Mouse (Mus musculus) WW6 (cell line): ENCODE measurements around the gene Ptprg.

ENCODE experiments used
- DNase-seq: peaks from one replicate; pipeline ENCODE4 v3.0.0-alpha.2; 2013; ENCODE audit warnings: low read depth, low spot score

The Ptprg gene

DNA sequence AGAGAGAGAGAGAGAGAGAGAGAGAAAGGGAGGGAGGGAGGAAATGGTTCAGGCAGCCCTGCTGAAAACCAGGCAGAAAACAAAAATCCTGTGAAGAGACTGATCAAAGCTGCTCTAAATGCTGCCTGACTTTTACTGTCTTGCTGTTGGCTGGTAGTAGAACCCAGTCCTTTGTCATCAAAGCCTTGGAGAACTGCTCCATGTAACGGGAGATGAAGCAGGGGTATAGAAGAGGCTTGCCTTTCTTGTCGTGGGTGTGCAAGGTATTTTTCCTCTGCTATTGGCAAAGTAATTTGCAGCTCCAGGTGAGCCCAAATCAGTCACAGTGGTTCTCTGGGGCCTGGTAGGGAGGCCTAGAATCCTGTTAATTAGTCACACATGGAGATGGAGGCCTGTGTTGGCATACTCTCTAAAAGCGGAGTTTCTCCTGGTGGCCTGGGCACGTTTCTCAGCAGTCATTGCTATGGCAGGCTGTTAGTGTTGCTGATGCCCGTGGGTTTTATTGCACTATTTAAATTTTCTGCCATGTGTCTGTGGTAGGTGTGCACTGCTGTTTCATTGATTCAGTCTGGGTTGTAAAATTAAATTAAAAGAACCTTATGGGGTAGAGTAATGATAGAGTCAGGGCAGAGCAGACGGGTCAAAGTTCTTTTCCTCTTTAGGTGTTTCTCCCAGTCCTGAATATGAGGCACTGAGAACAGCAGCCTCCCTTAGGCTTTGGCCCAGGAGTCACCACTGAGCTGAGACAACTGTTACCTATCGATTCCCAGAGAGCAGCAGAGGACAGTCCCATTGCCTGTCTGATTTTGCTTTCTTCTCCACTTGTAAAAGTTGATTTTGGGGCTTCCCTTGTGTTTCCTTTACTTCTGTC lies 269.7 kb downstream of the Ptprg start:
- no peak for DNase-seq

DNA sequence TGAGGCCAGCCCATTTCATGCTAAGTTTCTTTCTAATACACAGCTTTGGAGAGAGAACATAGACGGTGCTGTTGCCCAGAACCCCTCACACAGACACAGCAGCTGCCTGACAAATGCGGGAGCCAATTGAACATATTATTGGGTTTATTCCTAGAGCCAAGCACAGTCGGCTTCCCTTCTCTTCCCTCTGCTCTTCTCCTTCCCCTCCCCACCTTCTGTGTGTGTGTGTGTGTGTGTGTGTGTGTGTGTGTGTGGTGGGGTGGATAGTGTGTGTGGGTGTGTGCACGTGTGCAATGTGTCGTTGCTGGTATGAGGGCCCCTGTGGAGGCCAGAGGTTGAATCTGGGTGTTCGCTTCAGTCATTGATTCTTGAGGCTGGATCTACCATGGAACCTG lies 270.4 kb downstream of the Ptprg start:
- no peak for DNase-seq

DNA sequence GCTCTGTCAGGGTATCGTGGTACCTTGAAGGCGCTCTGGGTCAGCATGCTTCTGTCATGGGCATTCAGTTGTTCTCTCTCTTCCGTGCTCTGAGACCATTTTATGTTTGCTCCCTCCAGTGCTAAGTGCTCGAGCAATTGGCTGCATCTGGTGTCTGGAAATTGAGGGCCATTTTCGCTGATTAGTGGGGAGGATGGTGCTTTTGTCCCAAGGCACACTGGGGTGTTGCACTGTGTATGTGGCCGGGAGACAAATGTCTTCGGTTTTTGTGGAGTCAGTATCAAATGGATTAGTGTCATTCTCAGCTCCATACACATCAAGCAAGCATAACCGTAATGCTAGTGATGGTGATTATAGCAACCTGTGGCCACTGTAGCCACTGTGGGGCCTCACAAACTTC lies 271.6 kb downstream of the Ptprg start:
- no peak for DNase-seq

DNA sequence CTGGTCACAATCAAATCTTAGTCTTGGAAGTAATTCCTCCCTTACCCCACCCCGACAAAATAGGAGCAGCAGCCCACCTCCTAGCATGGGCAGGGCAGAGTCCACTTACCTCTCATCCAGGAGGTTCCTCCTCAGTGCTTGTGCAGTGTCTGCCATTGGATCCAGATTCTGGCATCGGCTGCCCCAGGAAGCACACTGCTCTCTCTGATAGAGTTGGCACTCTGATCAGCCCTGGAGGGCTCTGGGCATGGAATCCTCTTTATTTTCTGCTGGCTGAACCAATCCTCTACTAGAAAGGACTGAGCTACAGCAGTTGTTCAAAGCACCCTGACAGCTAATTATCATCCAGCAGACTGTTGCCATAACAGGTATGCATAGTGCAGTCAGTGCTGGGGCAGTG lies 272.2 kb downstream of the Ptprg start:
- no peak for DNase-seq

DNA sequence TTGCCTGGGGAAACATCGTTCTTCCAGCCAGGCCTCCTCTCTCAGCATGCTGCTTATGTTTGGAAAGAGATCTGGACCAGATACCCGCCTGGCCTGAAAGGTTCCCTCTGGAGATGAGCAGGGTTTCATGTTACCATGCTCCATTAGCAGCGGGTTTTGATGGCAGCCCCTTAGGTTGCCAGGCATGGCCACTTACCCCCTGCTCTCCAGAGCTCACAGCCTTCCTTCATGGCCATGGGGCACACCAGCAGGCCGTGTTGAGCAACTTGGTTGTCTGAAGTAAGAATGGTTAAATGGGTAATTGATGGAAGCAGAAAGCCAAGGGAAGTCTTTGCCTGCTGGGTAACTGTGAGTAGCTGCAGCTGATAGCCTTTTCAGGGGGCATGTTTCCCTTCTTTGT lies 274.8 kb downstream of the Ptprg start:
- no peak for DNase-seq

DNA sequence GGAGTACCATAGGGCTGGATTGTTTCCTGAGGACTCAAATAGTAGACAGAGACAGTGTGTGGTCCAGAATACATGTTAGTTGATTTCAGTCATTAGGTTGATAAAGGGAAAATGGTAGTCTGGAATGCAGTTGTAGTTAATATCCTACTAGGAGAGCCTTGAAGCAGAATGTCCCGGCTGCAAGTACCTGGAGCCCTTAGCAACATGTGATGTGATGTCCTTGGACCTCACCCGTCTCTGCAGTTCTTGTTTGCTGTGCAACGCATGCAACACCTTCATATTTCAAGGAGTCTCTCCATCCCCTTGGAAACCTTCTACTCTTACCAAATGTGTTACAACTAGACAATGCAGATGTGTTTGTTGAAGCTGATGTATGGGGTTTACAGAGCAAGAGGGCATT lies 280.3 kb downstream of the Ptprg start:
- no peak for DNase-seq

DNA sequence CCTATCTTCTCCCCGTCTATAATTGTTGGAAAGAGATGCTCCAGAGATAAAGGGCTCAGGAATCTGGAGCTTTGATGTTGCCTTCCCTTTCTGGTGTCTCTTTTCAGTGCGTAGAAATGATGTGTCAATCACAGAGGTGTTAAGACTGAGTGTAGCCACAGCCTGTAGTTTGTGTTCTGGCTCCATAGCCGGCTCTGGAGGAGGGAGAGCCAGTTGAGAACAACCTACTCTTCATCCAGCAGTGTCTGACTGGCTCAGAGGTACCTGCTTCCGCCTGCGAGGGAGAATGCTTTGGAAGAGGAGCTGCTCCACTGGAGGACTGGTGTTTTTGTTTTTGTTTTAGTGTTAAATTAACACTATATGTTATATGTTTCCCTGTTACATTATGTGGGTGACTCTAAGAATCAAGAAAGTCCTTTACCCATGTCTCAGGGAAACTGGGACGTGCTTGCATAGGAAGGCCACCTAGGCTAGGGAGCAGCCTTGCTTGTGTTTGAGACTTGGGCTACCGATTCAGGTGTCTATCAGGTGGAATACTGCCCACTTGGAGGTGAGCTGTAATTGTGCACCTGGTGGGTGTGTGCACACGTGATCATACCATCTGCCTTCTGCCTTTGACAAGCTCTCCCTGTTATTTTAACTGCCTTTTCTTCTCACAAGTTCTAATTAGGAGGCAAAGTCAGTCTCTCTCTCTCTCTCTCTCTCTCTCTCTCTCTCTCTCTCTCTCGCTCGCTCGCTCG lies 282.5 kb downstream of the Ptprg start:
- no peak for DNase-seq

DNA sequence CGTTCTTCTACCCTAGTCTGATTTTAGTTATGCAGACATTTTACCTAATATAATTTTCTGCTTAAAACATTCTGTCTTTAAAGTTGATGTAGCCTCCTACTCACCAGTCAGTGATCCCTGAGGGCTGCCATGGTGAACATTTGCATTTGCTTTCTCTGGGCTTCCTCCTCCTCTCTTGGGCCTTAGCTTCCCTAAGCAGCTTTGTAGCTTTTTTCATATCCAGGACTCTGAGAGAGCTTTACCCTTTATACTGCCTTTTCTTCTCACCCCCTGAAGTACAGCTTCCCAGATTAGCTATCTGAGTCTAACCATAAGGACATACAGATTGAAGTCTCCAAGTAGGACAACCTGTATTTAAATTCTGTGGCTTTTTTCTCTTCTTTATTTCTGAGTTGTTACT lies 284.4 kb downstream of the Ptprg start:
- DNase-seq, result no peak

DNA sequence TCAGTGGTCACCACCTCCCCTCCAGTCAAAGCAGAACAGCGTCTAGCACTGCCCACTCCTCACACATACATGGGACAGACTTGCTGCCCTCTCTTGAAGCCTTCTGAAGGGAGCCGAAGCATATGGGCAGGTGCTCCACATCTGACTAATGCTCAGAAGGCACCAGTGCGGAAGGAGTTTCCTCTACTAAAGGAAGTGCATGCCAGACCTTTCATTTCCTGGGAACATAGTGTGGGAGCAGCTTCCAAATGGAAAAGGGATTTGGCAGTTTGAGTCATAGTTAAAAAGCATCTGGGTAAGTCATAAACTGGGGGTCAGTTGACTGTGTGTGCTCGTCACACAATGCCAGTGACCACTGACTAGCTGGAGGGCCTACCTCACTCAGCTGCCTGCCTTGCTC lies 288.3 kb downstream of the Ptprg start:
- no peak for DNase-seq

DNA sequence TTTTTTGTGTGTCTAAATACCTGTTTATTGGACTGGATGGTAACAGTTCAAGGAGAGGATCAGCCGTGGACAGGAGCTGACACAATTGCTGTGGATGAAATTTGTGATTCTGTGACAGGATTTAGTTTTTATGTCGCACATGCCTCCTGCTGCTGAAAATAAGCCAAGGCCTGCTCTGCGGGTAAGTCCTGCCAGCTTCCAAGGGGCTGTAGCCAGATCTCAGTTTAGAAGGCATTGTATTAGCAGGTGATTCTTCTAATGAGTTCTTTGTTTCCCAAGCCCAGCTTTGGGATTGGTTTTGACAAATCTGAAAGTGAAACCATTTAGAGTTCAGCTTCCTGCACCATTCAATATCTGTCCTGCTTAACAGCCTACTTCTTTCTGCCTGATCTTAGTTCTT lies 299.6 kb downstream of the Ptprg start:
- no peak for DNase-seq

DNA sequence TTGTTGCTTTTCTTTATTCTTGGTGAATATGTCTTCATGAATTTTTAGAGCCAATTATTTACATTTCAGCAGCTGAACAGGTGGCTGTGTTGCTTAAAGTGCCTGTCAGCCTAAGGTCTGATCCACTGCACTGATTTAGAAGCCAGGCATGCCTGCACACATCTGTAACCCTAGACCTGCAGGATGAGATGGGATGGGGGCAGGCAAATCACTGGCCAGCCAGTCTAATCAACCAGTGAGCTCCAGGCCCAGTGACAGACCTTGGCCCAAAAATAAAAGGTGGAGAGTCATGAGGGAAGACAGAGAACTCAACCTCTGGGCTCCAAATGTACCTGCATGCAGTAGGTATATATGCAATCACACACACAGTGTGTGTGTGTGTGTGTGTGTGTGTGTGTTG lies 302.2 kb downstream of the Ptprg start:
- no peak for DNase-seq

DNA sequence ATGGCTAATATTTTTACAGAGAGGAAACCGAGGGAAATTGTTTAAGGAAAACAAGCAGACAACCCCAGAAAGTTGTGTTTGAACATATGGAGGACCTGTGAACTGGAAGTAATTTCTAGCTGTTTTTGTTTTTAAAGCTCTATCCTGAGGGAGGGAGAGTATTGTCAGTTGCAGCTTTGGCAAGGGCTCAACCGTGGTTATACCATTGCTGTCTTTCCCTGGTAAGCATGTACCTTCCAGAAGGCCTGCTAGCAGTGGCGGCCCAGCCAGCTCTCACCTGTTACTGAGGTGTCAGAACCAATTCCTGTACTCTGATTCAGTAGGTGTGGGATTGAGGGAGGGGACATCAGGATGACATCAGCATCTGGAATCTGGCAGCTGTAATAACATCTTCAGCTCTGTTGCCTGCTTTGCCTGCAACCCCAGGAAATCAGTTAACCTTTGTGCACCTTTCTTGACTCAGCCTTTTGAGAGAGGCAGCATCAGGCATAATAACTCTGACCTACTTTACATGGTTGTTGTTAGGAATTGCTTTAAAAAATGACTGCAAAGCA lies 304.7 kb downstream of the Ptprg start:
- DNase-seq, result no peak

DNA sequence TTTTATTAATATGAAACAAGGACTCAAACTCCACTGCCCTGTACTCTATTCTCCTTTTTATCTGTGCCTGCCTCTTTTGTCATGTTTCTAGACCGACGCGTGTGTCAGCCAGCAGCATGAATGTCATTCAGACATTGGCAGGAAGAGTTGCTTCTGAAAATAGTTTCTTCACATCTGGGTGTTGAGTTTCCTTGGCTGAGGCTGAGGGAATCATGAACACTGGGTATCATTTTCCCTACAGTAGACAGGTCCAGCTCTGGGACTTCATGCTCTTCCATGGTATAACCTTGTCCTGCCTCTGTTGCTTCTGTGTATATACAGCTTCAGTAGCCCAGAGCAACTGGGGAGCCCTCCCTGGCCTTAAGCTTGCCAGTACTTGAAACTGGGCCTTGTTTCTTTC lies 310.0 kb downstream of the Ptprg start:
- DNase-seq, result no peak

DNA sequence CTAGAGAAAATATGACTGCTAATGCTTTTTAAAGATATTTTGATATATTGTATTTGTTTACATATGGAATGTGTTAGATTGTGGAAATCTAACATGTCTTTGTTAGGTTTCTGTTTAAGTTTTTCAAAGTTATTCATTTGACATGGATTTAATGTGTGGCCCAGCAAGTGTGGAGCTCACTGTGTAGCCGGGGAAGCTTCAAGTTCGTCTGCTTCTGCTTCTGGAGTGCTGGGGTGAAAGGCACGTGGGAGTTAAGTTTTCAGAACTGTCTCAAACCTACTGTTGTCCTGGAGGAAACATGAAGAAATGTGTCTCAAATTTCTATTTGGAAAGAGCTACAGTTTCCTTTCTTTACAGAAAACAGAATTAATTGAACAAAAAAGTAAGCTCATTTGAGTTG lies 311.5 kb downstream of the Ptprg start:
- DNase-seq, result no peak

DNA sequence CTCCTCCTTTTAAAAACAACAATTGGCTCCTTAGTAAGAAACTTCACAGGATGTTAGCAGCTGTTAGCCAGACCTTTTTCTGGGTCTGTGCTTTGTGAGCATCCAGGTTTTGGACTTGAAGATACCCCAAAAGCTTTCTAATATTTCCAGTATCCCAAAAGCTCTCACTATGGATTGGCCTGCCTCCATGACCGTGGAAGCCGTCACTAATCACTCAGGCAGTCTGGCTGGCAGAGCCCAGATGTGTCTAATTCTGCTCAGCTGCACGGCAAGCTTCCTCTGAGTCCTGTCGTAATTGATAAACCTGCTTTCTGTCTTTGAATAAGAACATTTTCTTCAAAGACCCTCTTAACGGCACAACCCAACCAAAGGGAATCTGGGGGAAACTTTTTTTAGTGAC lies 312.0 kb downstream of the Ptprg start:
- no peak for DNase-seq

DNA sequence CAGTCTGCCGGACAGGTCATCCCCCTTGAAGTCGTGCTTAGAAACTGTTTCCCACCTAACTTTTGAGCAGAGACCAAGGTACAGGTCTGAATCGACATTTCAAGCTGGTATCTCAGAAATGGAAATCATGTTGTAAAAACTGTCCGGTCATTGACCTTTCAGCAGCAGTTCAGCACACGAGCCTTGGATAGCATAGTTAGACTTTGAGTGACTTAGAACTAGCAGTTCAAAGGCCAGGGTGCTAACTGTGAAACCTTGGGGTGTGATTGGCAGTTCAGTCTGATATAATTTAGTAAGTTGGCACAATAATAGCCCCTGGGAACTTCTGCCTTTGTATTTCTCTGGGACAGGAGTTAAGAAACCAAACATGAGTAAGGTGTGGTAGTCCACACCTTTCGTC lies 312.5 kb downstream of the Ptprg start:
- DNase-seq, result no peak

DNA sequence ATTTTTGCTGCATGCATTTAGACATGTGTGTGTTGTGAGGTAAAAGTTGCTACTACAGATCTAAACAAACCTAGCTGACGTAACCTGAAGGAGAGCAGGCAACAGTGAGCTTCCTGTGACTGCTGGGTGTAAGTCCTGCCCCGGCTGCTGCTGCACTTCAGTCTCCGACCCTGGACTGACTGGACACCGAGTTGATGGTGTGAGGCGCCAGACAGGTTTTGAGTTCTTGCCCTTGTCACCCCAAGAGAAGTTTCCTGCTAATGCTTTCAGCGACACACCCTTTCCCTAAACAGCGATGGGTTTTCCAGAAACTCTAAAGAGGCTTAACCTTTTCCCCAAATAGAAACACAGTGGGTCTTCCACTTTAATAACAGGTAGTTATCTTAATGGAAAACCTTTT lies 313.1 kb downstream of the Ptprg start:
- DNase-seq, result no peak

DNA sequence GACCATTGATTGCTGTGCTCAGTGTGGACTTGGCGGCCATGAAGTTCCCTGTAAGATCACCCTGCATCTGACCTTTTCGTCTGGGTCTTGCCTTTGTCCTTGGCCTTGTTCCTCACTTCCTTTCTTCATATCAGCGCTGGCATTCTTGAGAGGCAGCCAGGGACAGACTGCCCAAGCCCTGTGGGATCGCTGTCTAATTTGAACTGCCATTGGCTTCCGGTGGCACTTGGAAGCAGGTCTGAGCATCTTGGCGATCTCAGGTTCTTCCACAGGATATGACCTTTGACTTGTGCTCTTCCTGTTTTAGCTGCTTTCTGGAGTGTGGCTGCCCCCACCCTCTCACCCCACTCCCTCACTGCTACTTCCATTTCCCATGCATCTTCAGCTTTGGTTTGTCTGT lies 315.3 kb downstream of the Ptprg start:
- no peak for DNase-seq

DNA sequence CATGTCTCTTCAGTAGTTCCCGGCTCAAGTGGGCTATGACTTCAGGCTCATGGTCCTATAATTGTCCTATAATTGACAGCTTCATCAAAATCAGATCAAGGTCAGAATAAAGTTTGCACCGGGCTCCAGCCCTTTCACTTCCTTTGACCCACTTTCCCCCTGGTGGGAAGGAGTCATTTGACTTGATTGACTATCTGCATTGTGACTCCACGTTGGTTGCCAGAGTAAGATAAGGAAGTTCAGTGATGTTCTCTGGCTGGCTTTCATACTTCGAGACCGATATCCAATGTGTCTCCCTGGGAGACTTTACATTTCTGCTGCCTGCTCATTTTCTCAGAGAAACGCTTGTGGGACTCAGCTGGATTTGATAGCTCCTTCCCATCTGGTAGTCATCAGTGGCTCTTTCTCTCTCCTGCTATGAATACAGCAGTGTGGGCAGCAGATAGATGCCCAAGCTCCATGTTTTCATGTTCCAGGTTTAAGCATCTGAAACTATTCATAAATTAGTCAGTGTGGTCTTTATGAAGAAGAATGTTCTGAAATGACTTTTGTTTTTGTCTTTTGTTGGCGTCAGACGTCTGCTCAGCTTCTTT lies 318.5 kb downstream of the Ptprg start:
- DNase-seq, result no peak

DNA sequence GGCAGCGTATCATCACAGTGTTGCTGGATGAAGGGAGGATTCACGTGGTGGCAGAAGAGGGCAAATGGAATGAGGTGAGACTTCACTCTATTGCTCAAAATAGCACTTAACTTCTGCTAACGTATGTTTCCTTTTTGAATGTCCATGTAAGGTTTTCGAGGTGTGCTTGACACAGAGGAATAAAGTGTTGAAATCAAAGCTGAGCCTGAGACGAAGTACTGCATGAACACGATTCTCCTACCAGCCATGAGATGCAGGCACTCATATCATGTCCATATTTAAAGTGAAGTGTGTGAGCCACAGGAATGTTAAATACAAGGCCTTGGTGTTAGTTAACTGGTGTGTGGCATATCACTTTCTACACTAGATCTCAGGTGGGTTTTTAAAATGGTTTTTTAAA lies 320.9 kb downstream of the Ptprg start:
- DNase-seq, result no peak

DNA sequence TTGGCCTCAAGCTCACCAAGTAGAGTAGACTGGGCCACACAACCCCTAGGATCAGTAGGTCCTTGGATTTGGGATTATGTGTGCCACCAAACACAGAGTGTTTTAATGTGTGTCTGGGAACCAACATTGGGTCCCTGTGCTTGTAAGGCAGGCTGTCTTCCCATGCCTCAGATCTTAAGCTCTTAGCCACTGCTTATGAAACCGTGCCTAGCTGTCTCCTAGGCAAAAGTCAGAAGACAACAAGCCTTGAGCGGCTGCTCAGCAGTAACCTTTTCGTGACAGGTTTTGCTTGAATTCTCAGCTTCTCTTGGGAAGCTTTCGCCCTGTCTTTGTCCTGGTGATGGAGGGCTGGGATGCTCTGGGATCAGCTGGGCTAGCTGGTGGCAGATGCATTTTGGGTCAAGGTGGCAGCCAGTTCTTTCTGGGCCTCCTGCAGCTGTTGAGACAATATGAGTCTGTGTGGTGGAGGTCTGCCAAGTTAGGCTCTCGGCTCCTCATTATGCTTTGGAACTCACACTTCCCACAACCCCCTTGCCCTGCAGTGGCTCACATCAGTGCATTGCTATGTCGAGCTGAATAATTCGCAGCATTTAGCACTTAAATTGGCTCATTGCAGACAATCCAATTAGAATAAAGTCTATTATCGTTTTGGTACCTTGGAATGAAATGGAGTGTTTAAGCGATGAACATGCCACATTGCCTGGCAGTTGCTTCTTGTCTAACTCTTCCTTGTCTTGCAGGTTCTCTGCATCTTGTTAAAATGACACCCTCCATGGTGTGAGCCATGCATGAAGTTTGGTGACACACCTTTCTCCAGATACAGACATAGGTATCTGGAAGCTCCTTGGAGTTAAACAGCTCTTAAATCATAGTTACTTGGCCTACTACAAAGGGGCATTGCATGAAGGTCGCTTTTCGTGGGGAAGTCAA lies 321.9 kb downstream of the Ptprg start:
- DNase-seq, result no peak
